Comparison of ENCODE assay signal across 16 mouse cellular contexts in the genomic region with DNA sequence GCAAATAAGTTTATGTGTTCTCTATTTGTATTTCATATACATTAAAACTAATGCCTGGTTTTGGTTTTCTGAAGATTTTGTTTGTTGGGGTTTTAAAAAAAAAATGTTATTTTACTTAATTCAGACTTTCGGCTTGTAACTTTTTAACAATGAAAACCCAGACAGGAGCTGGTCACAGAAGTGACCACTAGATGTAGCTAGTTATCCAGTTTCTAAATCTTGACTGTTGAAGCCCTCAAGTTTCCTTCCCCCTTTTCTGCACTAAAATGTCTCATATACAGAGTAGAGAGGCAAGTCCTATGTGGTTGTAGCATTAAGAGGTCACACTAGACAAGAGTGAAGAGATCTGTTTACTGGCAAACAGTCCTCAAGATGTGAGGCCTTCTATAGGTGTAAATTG.
DNase-seq lines count a peak whose midpoint lies in the region; ATAC-seq and TF ChIP-seq lines count a peak whose summit lies in the region.
"Had no signal": no experiment of that assay in that cellular context is flagged by ENCODE, and none has a peak within 500 bp of the region (broad histone marks: within the 10 kb centered on the region; RNA-seq: fewer than 3 reads in every experiment).

No protein-coding gene starts in this region.

- H3K4me2 ChIP-seq in lung, embryonic 14.5 days: no peak overlapping the region
- H3K4me2 ChIP-seq: liver, embryonic 15.5 days had no signal

- no peak overlapping the region for H3K9ac ChIP-seq in lung, embryonic 14.5 days
- H3K9ac ChIP-seq: liver, embryonic 15.5 days had no signal

- H3K9me3 ChIP-seq in lung, embryonic 14.5 days (ENCODE audit: low read depth, low read length): no peaks in the 10 kb centered on the region
- H3K9me3 ChIP-seq: hindbrain, embryonic 10.5 days; liver, embryonic 15.5 days had no signal

- H3K36me3 ChIP-seq in lung, embryonic 14.5 days (ENCODE audit: insufficient read depth): no peaks in the 10 kb centered on the region
- H3K36me3 ChIP-seq in thymus, adult 2 months (ENCODE audit: control insufficient read depth, insufficient read depth, low read length): no peaks in the 10 kb centered on the region
- H3K36me3 ChIP-seq: hindbrain, embryonic 10.5 days; liver, embryonic 15.5 days had no signal

- no peak overlapping the region for H3K27ac ChIP-seq in gastrocnemius, adult 2 months
- no peak overlapping the region for H3K27ac ChIP-seq in lung, embryonic 14.5 days (ENCODE audit: low read depth)
- no peak overlapping the region for H3K27ac ChIP-seq in thymus, adult 2 months (ENCODE audit: control insufficient read depth, insufficient read depth, low read length)
- H3K27ac ChIP-seq: hindbrain, embryonic 10.5 days; liver, embryonic 15.5 days had no signal

- intact Hi-C loops in gastrocnemius, adult 2 months (cut with DNase I): no loop called here
- intact Hi-C loops in gastrocnemius, postnatal 14 days (cut with DNase I; ENCODE audit: low total_unique reads): no loop called here

- H3K4me1 ChIP-seq in lung, embryonic 14.5 days (ENCODE audit: insufficient read depth): no peaks in the 10 kb centered on the region
- no peaks in the 10 kb centered on the region for H3K4me1 ChIP-seq in thymus, adult 2 months (replicated peaks; ENCODE audit: control insufficient read depth, insufficient read depth, low read length)
- H3K4me1 ChIP-seq: hindbrain, embryonic 10.5 days; liver, embryonic 15.5 days had no signal

- no peak overlapping the region for H3K4me3 ChIP-seq in gastrocnemius, adult 2 months
- H3K4me3 ChIP-seq in lung, embryonic 14.5 days (ENCODE audit: low read depth, low read length): no peak overlapping the region
- no peak overlapping the region for H3K4me3 ChIP-seq in thymus, adult 2 months (ENCODE audit: control insufficient read depth, insufficient read depth, low read length)
- H3K4me3 ChIP-seq: hindbrain, embryonic 10.5 days; liver, embryonic 15.5 days had no signal

- peak; percentile 22; the same call in 1 of the 2 replicates for TF ChIP-seq CTCF in gastrocnemius, adult 2 months (IDR thresholded peaks at IDR 0.05)
- peak; percentile 42 for TF ChIP-seq CTCF in lung, embryonic 14.5 days (IDR thresholded peaks at IDR 0.05; ENCODE audit: low read depth)
- no peak for TF ChIP-seq CTCF in thymus, adult 2 months (IDR thresholded peaks at IDR 0.05; ENCODE audit: borderline replicate concordance, control insufficient read depth, extremely low read depth, insufficient read depth, low read length, poor library complexity)

- no peak for TF ChIP-seq POLR2A in thymus, adult 2 months (IDR thresholded peaks at IDR 0.05; ENCODE audit: control insufficient read depth, extremely low read depth, insufficient read depth, low read length, poor library complexity)

- no peak for ATAC-seq in lung, embryonic 14.5 days (ENCODE audit: insufficient read depth)
- ATAC-seq: CD4-positive, CD25-positive, alpha-beta regulatory T cell, adult 4 months had no signal

- no peaks in the 10 kb centered on the region for H3K27me3 ChIP-seq in lung, embryonic 14.5 days (ENCODE audit: insufficient read depth, low read length)
- H3K27me3 ChIP-seq in thymus, adult 2 months (ENCODE audit: control insufficient read depth, insufficient read depth, low read length): no peaks in the 10 kb centered on the region
- H3K27me3 ChIP-seq: liver, embryonic 15.5 days had no signal

- 47% methylated on average over 1 of the region's 1 CpGs for WGBS in lung, embryonic 14.5 days
- WGBS in thymus, adult 2 months: 34% methylated on average over 1 of the region's 1 CpGs

- no peak for DNase-seq in gastrocnemius, adult 2 months
- no peak for DNase-seq in gastrocnemius, postnatal 14 days
- DNase-seq in lung, embryonic 14.5 days: peak; percentile 54
- no peak for DNase-seq in lung, postnatal 25 days (ENCODE audit: low spot score)
- DNase-seq in R1 (ENCODE audit: low read depth, low spot score): peak; percentile 11
- peak; percentile 4 for DNase-seq in retina, postnatal 1 day
- no peak for DNase-seq in cerebellum, adult 11-12 months
- DNase-seq in thymus, adult 2 months: no peak
- DNase-seq: cerebellum, adult 9-10 months; heart, adult 18-20 months; kidney, adult 2 months; left cerebral cortex, postnatal 4 days; thymus, postnatal 25 days had no signal

Comparison
In these comparisons a context has a peak if more than half of its experiments do, and no peak if none do; other contexts are left out.
1. DNase-seq: peak in lung, embryonic 14.5 days (single experiment), R1 (single experiment) and retina, postnatal 1 day (single experiment); none in gastrocnemius, adult 2 months (single experiment), gastrocnemius, postnatal 14 days (single experiment), lung, postnatal 25 days (single experiment), cerebellum, adult 11-12 months (single experiment) and thymus, adult 2 months (single experiment).